Mouse (Mus musculus) mouse trophoblast stem cell (cell line): ENCODE data around the gene Rab40c.
"Not testable (repeated sequence)": the region's sequence is repeated elsewhere in the genome, so short reads cannot be mapped to it uniquely, and the experiment has no call there.

Experiments used
- in situ Hi-C, 2 experiments: fragments of 300-500 bp; cut with MseI, MboI; formaldehyde crosslinking; loops; 2 replicates in 1 of 2; 3 replicates in 1 of 2; pipeline ENCODE4 v1.15.1; 2025

Gene Rab40c

GRCm38 (mm10) chr17:25875171-25876136 lies 44.1 kb downstream of the Rab40c start:
- in situ Hi-C loops, result no loop called here

DNA sequence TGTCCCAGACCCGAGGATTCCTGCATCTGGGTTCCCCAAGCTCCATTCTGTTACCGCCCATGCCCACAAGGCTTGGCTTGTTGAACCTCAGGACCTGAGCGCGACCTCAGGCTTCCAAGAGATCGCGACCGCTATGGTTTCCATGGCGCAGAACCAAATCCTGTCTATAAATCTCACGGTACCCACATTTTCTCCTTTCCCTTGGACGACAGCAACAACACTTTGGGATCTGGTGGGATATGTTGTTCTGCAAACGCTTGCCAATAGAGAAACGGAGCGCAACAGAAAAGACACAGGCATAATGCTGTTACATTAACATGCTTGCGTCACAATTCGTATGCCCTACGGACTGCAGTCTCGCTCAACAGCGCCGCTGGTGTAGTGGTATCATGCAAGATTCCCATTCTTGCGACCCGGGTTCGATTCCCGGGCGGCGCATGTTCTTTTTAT lies 44.8 kb downstream of the Rab40c start, which contains the start of gene Mettl26:
Gene Mettl26, plus strand, starts transcription at position 354 of the 450 bp plus-strand sequence.
- in situ Hi-C loops, result no loop called here

- in situ Hi-C loops, result no loop called here
Observed at GRCm38 (mm10) chr17:25874148-25874720, 45.3 kb downstream of the Rab40c start.

GRCm38 (mm10) chr17:25873405-25874147 lies 46.0 kb downstream of the Rab40c start:
- in situ Hi-C loops, result no loop called here

DNA sequence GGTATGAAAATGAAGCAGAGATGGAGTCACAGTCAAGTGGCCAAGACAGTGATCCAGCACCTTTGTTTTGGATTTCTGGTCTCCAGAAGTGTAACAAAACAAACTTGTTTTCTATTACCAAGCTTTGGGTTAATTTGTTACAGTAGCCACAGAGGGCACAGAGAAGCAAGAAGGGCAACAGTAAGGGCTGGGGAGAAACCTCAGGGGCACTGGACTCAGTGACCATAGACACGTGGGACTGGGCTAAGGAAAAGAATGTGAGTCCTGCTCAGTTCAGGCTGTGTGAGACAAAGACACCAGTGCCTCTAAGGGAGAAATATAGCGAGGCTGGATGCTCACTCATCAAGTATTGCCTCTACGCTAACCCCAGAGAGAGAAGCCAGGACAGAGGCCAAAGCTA lies 46.9 kb downstream of the Rab40c start:
- in situ Hi-C loops, result no loop called here

DNA sequence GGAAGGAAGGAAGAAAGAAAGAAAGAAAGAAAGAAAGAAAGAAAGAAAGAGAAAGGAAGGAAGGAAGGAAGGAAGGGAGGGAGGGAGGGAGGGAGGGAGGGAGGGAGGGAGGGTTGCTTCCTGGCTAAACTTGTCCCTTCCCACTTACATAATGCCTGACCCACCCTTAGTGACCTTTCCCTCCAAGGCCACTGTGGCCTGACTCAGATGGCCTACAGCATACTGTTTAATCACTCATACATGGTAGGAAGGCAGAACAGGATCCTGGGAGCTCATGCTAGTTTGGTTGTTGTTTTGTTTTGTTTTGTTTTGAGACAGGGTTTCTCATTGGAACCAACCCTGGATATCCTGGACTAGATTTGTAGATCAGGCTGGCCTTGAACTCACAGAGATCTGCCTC lies 48.0 kb downstream of the Rab40c start:
- in situ Hi-C loops, result not testable (repeated sequence)

DNA sequence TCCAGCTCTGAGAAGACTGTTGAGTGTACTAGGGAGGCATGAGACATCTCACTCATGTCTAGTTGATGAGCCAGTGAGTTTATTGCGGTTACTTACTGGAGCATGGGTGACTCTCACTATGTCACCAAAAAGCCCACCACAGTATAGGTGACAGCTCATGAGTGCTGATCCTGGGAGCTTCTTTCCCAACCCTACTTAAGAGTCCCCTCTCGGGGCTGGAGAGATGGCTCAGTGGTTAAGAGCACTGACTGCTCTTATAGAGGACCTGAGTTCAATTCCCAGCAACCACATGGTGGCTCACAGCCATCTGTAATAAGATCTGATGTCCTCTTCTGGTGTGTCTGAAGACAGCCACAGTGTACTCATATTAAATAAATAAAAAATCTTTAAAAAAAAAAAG lies 49.6 kb downstream of the Rab40c start:
- in situ Hi-C loops, result no loop called here

DNA sequence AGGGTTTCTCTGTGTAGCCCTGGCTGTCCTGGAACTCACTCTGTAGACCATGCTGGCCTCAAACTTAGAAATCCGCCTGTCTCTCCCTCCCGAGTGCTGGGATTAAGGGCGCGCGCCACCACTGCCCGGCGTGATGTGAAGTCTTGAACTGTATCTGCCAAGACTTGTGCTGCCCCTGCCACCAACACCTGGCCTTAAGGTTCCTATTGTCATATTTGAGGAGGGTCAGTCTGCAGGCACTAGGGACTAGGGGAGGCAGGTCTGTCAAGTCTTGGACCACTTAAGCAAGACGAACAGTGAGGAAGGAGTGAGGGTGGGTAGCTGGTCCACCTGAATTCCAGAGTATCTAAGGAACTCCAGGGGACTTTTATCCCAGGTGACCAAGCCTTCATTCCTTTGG lies 50.0 kb downstream of the Rab40c start:
- in situ Hi-C loops, result no loop called here

GRCm38 (mm10) chr17:25868601-25869191 lies 50.8 kb downstream of the Rab40c start, which contains the start of gene Mcrip2:
Gene Mcrip2, minus strand, starts transcription at chr17:25868764.
- in situ Hi-C loops, result no loop called here

GRCm38 (mm10) chr17:25867836-25868600 lies 51.5 kb downstream of the Rab40c start:
- in situ Hi-C loops, result no loop called here

- in situ Hi-C loops, result no loop called here
Observed at GRCm38 (mm10) chr17:25867509-25867835, 52.1 kb downstream of the Rab40c start.

GRCm38 (mm10) chr17:25866172-25866571 lies 53.4 kb downstream of the Rab40c start:
- in situ Hi-C loops, result no loop called here

- in situ Hi-C loops, result no loop called here
Observed at GRCm38 (mm10) chr17:25865288-25865687, 54.2 kb downstream of the Rab40c start.

- in situ Hi-C loops, result no loop called here
Observed at GRCm38 (mm10) chr17:25864311-25864710, 55.2 kb downstream of the Rab40c start.

- in situ Hi-C loops, result no loop called here
Observed at GRCm38 (mm10) chr17:25863681-25864080, 55.8 kb downstream of the Rab40c start.

DNA sequence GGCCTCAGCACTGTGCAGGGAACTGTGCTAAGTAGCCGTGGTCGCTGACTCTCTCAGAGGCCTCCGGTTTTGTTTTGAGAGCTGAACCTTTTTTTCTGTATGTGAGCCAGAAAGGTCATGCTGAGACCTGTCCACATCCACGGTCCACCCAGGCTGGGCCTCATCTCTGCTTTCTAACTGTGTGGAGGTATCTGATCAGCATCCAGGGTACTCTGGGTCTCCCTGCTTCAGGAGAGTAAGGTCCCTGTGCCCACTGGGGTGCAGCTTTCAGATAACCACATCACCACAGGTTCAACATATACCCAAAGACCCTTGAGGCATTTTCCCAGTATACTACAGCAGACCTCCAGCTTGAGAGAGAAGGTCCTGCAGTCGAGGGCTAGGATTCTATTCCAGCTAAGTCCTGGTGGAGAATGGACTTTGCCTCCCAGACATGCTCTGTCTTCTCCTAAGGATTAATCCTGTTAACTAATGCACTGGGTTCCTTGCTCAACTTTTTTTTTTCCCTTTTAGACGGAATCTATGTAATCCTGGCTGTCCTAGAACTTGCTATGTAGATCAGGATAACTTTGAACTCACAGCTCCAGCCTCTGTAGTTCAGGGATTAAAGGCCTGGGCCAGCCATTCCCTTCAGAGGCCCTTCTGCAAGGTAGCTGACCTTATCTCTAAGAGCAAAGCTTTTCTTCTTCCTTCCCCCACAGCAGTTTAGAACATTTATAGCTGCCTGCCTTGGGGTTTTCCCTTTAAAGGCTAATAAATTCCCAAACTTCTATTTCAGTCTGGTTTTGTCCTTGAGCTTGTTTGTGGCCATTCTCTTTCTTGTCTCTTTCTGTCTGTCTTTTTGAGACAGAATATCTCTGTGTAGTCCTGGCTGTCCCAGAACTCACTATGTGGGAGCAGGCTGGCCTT lies 57.6 kb downstream of the Rab40c start:
- in situ Hi-C loops, result no loop called here

DNA sequence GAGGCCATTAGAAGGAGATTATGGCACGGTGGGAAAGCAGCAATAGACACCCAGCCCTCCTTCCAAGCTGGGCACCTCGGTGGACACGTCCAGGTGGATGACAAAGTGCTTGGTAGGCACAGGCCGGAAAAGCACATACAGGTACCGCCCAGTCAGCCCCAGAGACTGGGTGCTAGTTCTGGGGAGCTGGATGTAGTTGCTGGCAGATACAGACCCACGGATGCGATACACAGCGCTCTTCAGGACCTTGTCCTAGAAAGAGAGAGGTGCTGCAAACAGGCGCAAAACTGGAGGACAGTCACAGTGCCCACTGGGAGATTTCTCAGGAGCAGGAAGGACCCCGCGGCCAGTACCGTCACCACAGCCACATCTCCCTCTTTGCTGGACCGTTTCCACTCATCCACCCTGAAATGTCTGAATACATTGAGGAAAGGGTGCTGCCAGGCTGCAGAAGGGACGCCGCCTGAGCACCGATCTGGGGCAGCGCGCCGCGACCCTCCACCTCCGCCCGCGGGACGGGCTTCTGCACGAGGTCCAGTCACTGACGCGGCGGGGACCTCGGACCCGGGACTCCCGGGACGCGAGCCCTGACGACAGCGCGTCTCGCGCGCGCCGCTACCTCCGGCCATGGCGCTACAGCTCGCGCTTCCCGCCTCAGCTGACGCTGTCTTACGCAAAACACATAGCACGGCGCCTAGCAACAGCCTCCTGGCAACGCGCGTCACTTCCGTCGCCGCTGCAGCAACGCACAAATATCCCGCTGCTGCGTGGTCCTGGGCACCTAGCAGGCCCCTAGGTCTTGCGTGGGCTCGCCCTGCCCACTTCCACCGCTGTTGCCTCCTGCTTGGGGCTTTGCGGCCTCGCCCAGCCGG lies 58.5 kb downstream of the Rab40c start, which contains the start of gene Wdr90:
Gene Wdr90, minus strand, starts transcription at position 670 of the 872 bp plus-strand sequence.
- in situ Hi-C loops, result no loop called here

GRCm38 (mm10) chr17:25860229-25860628 lies 59.3 kb downstream of the Rab40c start:
- in situ Hi-C loops, result no loop called here

DNA sequence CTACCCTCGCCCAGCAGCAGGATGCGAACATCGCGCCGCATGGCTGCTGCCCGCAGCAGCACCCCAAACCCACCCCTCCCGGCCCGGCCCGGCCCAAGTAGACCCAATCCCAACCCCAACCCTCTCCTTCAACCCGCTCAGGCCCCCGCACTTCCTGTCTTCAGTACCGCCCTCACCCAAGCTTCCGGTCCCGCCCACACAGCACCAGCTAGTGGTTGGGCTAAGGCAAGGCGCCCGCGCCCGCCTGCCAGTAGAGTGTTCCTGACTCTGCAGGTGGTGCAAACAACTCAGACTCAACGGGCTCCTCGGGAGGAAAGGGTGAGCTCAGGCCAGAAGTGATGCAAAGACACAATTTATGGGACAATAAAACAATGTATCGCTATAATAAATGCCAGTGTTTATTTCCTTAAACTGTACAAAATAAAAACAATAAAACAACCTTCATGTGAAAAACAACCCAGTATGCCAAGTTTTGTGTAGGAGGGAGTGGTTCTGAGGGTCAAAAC lies 75.1 kb downstream of the Rab40c start, which contains the start of gene Rhot2:
Gene Rhot2, minus strand, starts transcription at position 456 of the 506 bp plus-strand sequence.
- in situ Hi-C loops, result no loop called here
